Mouse (Mus musculus): ENCODE data around the gene Mfsd7a.

GRCm38 (mm10) chr5:108406977-108407376 lies 41.7 kb downstream of the Mfsd7a start:
- no peak for TF ChIP-seq CTCF (IDR thresholded peaks at IDR 0.05; ENCODE audit: control insufficient read depth, insufficient read depth, insufficient replicate concordance, low read depth, low read length)
- no peak for TF ChIP-seq POLR2A (IDR thresholded peaks at IDR 0.05; ENCODE audit: control insufficient read depth, low read depth, low read length)
